Mouse (Mus musculus) neural tube, embryonic 13.5 days (tissue): ENCODE data around the gene Tbx15. TPM values are rescaled to one million over a fixed set of nuclear protein-coding genes. Genes with fewer than 3 reads are reported as not detected.

ENCODE experiments used
- ATAC-seq: fragments of 200-750 bp; cut with Nextera tagmentation; 2 replicates; pipeline ENCODE4 v1.8.0; 2017; ENCODE audit warnings: low read depth, mild to moderate bottlenecking, moderate TSS enrichment, moderate library complexity
- H3K27ac ChIP-seq: fragments of 300-500 bp; sonication (generic); replicated peaks from 2 replicates; pipeline ENCODE4 v1.5.1; 2015; ENCODE audit warnings: moderate library complexity, mild to moderate bottlenecking, inconsistent platforms
- H3K27me3 ChIP-seq: fragments of 300-500 bp; sonication (generic); 2 replicates; pipeline ENCODE4 v1.6.1; 2015; ENCODE audit warnings: mild to moderate bottlenecking, inconsistent platforms
- H3K36me3 ChIP-seq: fragments of 300-500 bp; sonication (generic); 2 replicates; pipeline ENCODE4 v1.6.1; 2015; ENCODE audit warnings: mild to moderate bottlenecking, inconsistent platforms
- H3K4me1 ChIP-seq: fragments of 300-500 bp; sonication (generic); replicated peaks from 2 replicates; pipeline ENCODE4 v1.6.1; 2015; ENCODE audit warnings: inconsistent platforms
- H3K4me2 ChIP-seq: fragments of 300-500 bp; sonication (generic); 2 replicates; pipeline ENCODE4 v1.6.1; 2015; ENCODE audit warnings: inconsistent platforms, mild to moderate bottlenecking, moderate library complexity
- H3K4me3 ChIP-seq: fragments of 300-500 bp; sonication (generic); 2 replicates; pipeline ENCODE4 v1.5.1; 2015; ENCODE audit warnings: mild to moderate bottlenecking, inconsistent platforms
- H3K9ac ChIP-seq: fragments of 300-500 bp; sonication (generic); 2 replicates; pipeline ENCODE4 v1.6.1; 2015; ENCODE audit warnings: moderate library complexity, mild to moderate bottlenecking, inconsistent platforms
- H3K9me3 ChIP-seq: fragments of 300-500 bp; sonication (generic); 2 replicates; pipeline ENCODE4 v1.6.1; 2016; ENCODE audit warnings: inconsistent platforms
- WGBS: fragments of 180-500 bp; shearing (Covaris S2); methylation state at CpG from one replicate; pipeline ENCODE4 v1.1.7; 2015; 5-methylcytosine and 5-hydroxymethylcytosine counted together
- polyA plus RNA-seq: library from polyadenylated mRNA; unstranded; fragments of >200 nt; fragmentation: Nextera tagmentation; extraction: Ambion mirVana; gene quantifications from 2 replicates; pipeline ENCODE4 v1.2.1, GENCODE M21; 2015

Gene Tbx15
- polyA plus RNA-seq, 1 experiment from 2014 or later: 0.32 TPM

DNA sequence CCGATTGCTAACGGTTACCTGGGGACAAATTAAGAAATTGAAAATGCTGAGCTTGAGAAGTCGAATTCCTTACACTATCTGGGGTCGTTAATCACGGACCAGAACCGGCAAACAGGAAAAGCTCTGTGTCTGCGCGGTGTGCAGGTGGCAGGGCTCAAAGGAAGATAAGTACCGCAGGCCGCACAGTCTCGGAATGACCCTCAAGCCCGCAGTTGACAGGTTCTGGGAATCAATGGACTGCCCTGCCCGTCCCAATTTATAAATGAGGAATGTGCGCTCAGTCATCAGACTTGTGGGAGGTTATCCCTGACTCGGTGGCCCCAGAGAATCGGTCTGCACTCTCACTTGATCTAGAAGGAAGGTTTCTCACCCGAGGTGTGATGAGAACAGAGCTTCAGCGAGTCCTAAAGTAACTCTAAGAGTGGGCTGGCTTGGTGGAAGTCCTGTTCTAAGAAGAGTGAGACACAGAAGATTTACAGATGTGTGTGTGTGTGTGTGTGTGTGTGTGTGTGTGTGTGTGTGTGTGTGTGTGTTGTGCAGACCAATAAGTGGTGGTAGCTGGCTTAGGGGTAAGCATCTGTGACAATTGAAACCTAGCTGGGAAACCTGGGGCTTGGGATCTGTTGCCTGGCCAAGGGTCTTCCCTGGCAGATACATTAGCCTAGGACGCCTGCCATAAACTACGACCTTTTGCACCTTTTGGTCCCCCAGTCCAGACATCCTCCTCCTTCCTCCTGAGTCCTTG lies 708 bp upstream of the Tbx15 start:
- Histone ChIP-seq H3K27me3 (peaks cover 99% of the 10 kb centered on the region), H3K4me3 (no peak overlapping the region), H3K9ac (no peak overlapping the region), H3K27ac (no peak overlapping the region), H3K36me3 (no peaks in the 10 kb centered on the region), H3K4me1 (peaks cover 9% of the 10 kb centered on the region; the same call in 1 of the 2 replicates), H3K9me3 (no peaks in the 10 kb centered on the region), H3K4me2 (no peak overlapping the region)
- 2% methylated on average over 20 of the region's 20 CpGs for WGBS
- ATAC-seq: no peak

GRCm38 (mm10) chr3:99240811-99241738 lies 894 bp downstream of the Tbx15 start:
- Histone ChIP-seq H3K36me3 (no peaks in the 10 kb centered on the region), H3K4me3 (no peak overlapping the region), H3K4me1 (0 out of 2 replicates have a peak, but pooled peaks cover 8% of the 10 kb centered on the region), H3K27me3 (peaks cover 99% of the 10 kb centered on the region), H3K4me2 (0 out of 2 replicates have a peak overlapping the region, but pooled peaks have one; percentile 16), H3K27ac (no peak overlapping the region), H3K9ac (no peak overlapping the region), H3K9me3 (no peaks in the 10 kb centered on the region)
- no peak for ATAC-seq
- under 1% methylated on average over 50 of the region's 50 CpGs for WGBS

DNA sequence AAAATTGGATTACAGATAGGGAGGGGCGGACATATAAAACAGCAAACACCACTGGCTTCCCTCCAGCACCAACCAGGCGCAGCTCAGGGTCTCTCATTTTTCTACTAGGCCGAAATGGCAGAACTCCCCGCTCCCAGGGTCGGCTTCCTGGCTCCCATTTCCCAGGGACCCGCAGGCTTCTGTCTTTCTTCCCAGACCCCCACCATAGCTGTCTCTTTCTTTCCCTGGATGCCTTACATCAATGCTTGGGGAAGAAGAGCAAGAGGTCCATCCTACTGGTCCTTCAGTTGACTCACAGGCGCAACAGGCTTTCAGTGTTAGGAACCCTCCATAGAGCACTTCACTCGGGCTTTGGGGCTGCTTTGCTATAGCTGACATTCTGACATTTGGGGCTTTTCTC lies 2.3 kb downstream of the Tbx15 start:
- 2% methylated on average over 8 of the region's 8 CpGs for WGBS
- Histone ChIP-seq H3K4me3 (no peak overlapping the region), H3K36me3 (no peaks in the 10 kb centered on the region), H3K4me1 (0 out of 2 replicates have a peak, but pooled peaks cover 8% of the 10 kb centered on the region), H3K27me3 (peaks cover 100% of the 10 kb centered on the region), H3K9me3 (no peaks in the 10 kb centered on the region), H3K9ac (no peak overlapping the region), H3K4me2 (no peak overlapping the region), H3K27ac (no peak overlapping the region)
- no peak for ATAC-seq

DNA sequence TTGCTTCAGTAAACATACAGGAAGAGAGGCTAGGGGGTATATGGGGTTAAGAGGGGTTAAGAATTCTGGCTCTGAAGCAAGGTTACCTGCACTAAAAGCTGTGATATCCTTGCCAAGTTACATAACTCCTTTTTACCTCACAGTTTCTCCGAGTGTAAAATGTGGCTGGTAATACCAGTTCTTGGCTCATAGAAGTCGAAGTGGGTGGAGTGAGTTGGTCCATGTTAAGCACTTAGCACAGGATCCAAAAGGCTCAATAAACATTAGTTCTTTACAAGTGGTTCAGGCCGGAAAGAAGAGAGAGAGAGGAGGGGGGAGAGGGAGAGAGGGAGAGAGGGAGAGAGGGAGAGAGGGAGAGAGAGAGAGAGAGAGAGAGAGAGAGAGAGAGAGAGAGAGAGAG lies 5.2 kb downstream of the Tbx15 start:
- no peak overlapping the region for H3K9ac ChIP-seq
- no peak for ATAC-seq
- 6% methylated on average over 3 of the region's 3 CpGs for WGBS
- no peaks in the 10 kb centered on the region for H3K36me3 ChIP-seq
- H3K27ac ChIP-seq: no peak overlapping the region
- H3K4me1 ChIP-seq: 0 out of 2 replicates have a peak, but pooled peaks cover 8% of the 10 kb centered on the region
- no peaks in the 10 kb centered on the region for H3K9me3 ChIP-seq
- peaks cover 100% of the 10 kb centered on the region for H3K27me3 ChIP-seq
- no peak overlapping the region for H3K4me3 ChIP-seq
- H3K4me2 ChIP-seq: no peak overlapping the region

DNA sequence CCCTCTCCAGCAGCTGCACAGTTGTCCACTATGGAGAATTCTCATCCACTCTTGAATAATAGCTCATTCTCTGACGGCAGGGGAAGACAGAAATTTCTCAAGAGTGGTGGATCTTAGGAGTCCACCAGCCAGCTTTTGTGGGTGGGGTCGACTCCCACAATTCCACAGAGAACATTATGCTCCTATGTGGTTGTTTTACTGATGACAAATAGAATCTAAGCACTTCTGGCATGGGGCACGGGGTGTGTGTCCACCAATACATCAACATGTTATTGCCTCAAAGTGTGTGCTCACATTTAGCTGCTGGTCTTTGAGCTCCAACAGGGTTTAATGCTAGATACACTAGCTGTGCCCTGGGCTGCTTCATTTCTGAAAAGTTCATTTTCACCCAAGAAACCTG lies 6.4 kb downstream of the Tbx15 start:
- H3K27ac ChIP-seq: no peak overlapping the region
- no peak overlapping the region for H3K4me2 ChIP-seq
- no peaks in the 10 kb centered on the region for H3K4me1 ChIP-seq
- no peak overlapping the region for H3K9ac ChIP-seq
- H3K9me3 ChIP-seq: no peaks in the 10 kb centered on the region
- no peak for ATAC-seq
- H3K4me3 ChIP-seq: no peak overlapping the region
- 25% methylated on average over 3 of the region's 3 CpGs for WGBS
- no peaks in the 10 kb centered on the region for H3K36me3 ChIP-seq
- H3K27me3 ChIP-seq: peaks cover 100% of the 10 kb centered on the region

DNA sequence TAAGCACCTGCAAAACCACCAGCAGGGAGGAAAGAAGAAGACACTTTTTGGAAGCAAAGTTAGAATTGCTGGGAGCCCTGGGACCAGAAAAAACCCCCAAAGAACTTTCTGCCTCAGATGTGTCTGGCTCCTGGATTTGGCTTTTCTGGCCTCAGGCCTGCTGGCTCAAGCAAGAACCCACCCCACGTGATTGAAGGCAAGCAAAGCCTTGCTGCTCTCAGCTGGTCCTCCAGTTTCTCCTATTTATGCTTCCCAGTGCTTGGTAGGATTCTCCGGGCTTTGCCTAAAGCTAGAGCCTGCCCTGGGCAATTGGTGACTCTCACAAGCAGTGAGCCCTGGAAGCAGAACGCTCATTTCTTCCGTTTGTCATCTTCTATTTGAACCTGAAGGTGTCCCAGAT lies 7.4 kb downstream of the Tbx15 start:
- H3K27me3 ChIP-seq: peaks cover 100% of the 10 kb centered on the region
- no peaks in the 10 kb centered on the region for H3K9me3 ChIP-seq
- H3K4me1 ChIP-seq: no peaks in the 10 kb centered on the region
- H3K4me3 ChIP-seq: no peak overlapping the region
- no peak overlapping the region for H3K4me2 ChIP-seq
- no peak overlapping the region for H3K9ac ChIP-seq
- H3K27ac ChIP-seq: no peak overlapping the region
- H3K36me3 ChIP-seq: no peaks in the 10 kb centered on the region
- no peak for ATAC-seq
- WGBS: 1% methylated on average over 4 of the region's 4 CpGs

DNA sequence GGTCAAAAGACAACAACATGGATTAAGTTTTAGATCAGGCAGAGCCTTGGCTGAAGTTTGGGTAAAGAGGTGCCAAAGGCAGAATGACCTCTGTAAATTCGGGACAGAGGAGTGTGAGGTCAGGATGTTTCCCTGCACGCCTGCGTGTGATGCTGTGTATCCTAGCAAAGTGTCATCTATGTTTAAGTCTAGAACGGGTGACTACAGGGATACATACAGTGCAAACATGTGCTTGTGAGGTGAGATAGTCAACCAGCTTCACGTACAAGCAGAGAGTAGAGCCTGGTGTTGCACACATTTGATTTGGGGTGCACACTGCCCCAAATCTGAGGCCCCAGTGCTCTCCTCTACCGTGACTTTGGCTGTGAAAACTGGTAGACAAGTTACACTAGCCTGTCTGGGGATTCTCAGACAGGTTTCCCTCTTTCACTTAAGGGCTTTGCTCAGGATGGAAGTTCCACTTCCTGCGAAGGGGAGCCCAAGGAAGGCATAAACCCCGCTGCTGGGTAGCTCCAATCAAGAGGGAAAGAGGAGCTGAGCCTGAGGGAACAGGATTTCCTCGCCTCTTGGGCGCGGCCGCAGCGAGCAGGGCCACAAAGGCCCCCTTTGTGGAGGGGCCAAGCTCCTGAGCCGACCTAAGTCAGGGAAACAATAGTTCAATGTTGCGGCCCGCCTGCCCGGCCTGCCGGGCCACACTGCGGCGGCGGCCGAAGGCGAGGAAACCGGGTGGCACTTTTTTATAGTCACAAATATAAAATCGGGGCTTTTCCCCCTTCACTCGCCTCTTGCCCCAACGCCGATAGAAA lies 8.0 kb downstream of the Tbx15 start:
- no peak for ATAC-seq
- 1% methylated on average over 28 of the region's 28 CpGs for WGBS

DNA sequence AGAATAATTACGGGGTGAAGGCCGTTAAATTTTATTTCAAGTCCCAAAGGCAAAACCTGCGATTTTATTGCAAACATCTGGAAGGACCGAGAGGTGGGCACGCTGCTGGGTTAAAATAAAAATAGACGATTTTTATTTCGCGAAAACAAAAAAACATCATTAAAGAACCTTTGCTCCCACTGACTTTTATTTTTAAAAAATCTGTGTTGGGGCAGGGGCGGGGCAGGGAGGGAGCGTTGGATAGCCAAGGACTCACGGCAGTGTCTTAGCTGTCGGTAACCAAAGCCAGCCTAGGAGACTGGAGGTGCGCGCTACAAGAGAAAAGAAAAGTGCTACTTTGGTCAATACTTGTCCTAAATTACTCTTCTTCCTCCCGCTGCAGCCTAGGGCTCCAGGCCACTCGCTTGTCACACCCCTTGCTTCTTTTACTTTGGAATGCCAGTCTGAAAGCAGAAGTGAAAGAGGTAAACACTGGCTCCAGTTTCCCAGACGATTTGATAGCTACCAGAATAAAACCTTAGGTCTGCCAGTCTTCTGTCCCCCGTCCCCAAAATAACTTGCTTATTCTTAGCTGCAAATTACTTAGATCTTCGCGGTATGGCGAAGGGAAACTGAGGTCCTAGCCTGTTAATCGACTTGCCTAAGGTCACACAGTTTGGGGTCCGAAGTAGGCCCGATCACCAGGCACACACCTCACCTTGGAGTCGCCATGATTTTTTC lies 8.8 kb downstream of the Tbx15 start:
- Histone ChIP-seq H3K36me3 (no peaks in the 10 kb centered on the region), H3K9me3 (no peaks in the 10 kb centered on the region), H3K4me3 (no peak overlapping the region), H3K27me3 (peaks cover 100% of the 10 kb centered on the region), H3K4me1 (peaks cover 6% of the 10 kb centered on the region), H3K9ac (no peak overlapping the region), H3K27ac (no peak overlapping the region), H3K4me2 (no peak overlapping the region)
- ATAC-seq: no peak
- under 1% methylated on average over 25 of the region's 25 CpGs for WGBS

More for the DNA sequence above, 8.0 kb downstream of the Tbx15 start:
- Histone ChIP-seq H3K27me3 (peaks cover 100% of the 10 kb centered on the region), H3K9me3 (no peaks in the 10 kb centered on the region), H3K27ac (no peak overlapping the region), H3K4me1 (no peaks in the 10 kb centered on the region), H3K9ac (no peak overlapping the region), H3K4me2 (no peak overlapping the region), H3K4me3 (no peak overlapping the region), H3K36me3 (no peaks in the 10 kb centered on the region)

GRCm38 (mm10) chr3:99249551-99249870 lies 9.3 kb downstream of the Tbx15 start:
- no peaks in the 10 kb centered on the region for H3K36me3 ChIP-seq
- H3K9ac ChIP-seq: no peak overlapping the region
- ATAC-seq: no peak
- H3K4me3 ChIP-seq: no peak overlapping the region
- no peaks in the 10 kb centered on the region for H3K9me3 ChIP-seq
- no peak overlapping the region for H3K27ac ChIP-seq
- WGBS: under 1% methylated on average over 11 of the region's 11 CpGs
- H3K4me2 ChIP-seq: no peak overlapping the region
- peaks cover 10% of the 10 kb centered on the region for H3K4me1 ChIP-seq
- peaks cover 100% of the 10 kb centered on the region for H3K27me3 ChIP-seq

DNA sequence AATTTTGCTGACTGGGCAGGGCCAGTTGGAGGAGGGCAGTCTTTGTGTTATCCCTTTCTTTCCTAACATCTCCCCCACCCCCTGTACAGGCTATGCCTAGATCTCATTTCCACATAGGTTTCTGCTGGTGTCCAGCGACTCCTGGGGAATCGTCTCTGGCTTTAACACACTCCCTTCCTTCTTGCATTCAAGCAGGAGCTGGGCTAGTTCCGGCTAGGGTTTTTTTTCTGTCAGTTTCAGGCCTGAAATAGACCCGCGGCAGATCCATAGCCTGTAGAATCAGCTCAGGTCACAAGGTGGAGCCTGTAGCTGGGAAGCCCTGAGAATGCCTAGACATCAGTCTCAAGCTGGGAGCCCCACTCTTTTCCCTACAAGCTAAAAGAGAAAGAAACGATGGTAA lies 9.7 kb downstream of the Tbx15 start:
- H3K4me3 ChIP-seq: no peak overlapping the region
- H3K4me1 ChIP-seq: peaks cover 10% of the 10 kb centered on the region
- H3K9me3 ChIP-seq: no peaks in the 10 kb centered on the region
- H3K9ac ChIP-seq: no peak overlapping the region
- no peak overlapping the region for H3K4me2 ChIP-seq
- H3K27me3 ChIP-seq: peaks cover 100% of the 10 kb centered on the region
- no peak overlapping the region for H3K27ac ChIP-seq
- no peaks in the 10 kb centered on the region for H3K36me3 ChIP-seq
- no peak for ATAC-seq
- WGBS: under 1% methylated on average over 6 of the region's 6 CpGs

DNA sequence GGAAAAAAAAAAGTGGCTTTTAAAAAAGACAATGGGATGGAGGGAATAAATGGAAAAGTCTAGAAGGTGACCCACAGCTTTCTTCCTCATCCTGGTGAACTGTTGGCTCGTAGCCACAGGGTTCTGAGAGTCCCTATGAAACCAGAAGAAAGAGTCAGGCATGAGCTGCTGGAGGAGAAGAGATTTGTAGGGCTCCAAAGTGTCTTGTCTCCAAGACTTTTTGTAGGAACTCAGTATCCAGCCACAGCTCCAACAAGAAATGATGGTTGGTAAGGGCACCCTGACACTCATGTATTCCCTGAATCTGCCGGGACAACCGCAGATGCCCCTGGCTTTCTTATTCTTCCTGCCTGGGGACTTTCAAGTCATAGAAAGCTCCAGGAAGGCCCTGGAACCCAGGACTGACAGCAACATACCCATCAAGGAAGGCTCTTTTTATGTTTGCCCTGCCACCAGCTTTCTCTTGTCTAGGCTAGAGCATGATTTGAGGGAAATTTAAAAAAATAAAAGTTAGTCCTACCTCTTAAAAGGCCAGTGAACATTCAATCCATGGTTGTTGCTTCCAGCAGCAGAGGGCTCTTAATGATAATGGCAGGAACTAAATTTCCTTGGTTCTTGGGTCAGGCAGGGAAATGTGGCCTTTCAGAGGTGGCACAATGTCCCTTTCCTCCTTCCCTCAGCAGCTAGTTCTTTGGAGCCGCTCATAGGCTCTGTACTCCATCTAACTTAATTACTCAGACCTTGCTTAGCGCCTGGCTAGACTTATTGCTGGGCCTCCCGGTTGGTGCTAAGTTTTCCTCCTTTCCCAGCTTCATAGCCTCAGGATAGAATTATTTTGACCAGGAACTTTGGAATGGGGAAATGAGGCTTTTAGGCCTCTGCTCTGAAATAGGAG lies 11.3 kb downstream of the Tbx15 start:
- Histone ChIP-seq H3K27me3 (peaks cover 100% of the 10 kb centered on the region), H3K9ac (no peak overlapping the region), H3K4me1 (peaks cover 10% of the 10 kb centered on the region), H3K4me3 (no peak overlapping the region), H3K27ac (no peak overlapping the region), H3K36me3 (no peaks in the 10 kb centered on the region), H3K4me2 (no peak overlapping the region), H3K9me3 (no peaks in the 10 kb centered on the region)
- no peak for ATAC-seq
- 9% methylated on average over 6 of the region's 6 CpGs for WGBS
